Mouse (Mus musculus) MEL (cell line): ENCODE data around the gene Tifa. TPM values are rescaled to one million over a fixed set of nuclear protein-coding genes. Genes with fewer than 3 reads are reported as not detected.

Source experiments
- DNase-seq: peaks from one replicate; pipeline ENCODE4 v3.0.0; 2011; ENCODE audit warnings: low read depth, low spot score
- H3K27ac ChIP-seq: 2 replicates; pipeline ENCODE4 v1.5.1; 2012; ENCODE audit warnings: low read depth, mild to moderate bottlenecking, control low read depth, low read length, moderate library complexity; ENCODE audit not compliant: control insufficient read depth
- H3K27me3 ChIP-seq, 2 experiments: fragments of 150-350 bp in 1 of 2; sonication (generic) in 1 of 2; 2 replicates each; pipeline ENCODE4 v1.6.1; 2012; ENCODE audit warnings: low read length in 2 of 2, mild to moderate bottlenecking in 2 of 2, improper control_type of control experiment in 1 of 2, moderate library complexity in 1 of 2; ENCODE audit not compliant: insufficient read depth in 2 of 2, control insufficient read depth in 1 of 2
- H3K36me3 ChIP-seq, 2 experiments: 2 replicates each; pipeline ENCODE4 v1.6.1; 2012 to 2014; ENCODE audit warnings: low read length in 2 of 2, improper control_type of control experiment in 1 of 2, inconsistent platforms in 1 of 2, mild to moderate bottlenecking in 1 of 2; ENCODE audit not compliant: insufficient read depth in 2 of 2, control insufficient read depth in 1 of 2
- H3K4me1 ChIP-seq, 2 experiments: fragments of 150-350 bp in 1 of 2; sonication (generic) in 1 of 2; 2 replicates each; pipeline ENCODE4 v1.6.1; 2012; ENCODE audit warnings: low read length in 2 of 2, improper control_type of control experiment in 1 of 2, mild to moderate bottlenecking in 1 of 2; ENCODE audit not compliant: insufficient read depth in 2 of 2, control insufficient read depth in 1 of 2
- H3K4me3 ChIP-seq, 2 experiments: fragments of 150-350 bp in 1 of 2; sonication (generic) in 1 of 2; 2 replicates each; pipeline ENCODE4 v1.5.1; 2012; ENCODE audit warnings: low read depth in 2 of 2, low read length in 2 of 2, mild to moderate bottlenecking in 2 of 2, moderate library complexity in 2 of 2, control low read depth in 1 of 2, improper control_type of control experiment in 1 of 2; ENCODE audit not compliant: control insufficient read depth in 1 of 2, insufficient read depth in 1 of 2
- H3K79me2 ChIP-seq: 2 replicates; pipeline ENCODE4 v1.6.1; 2012; ENCODE audit warnings: mild to moderate bottlenecking, low read length, moderate library complexity; ENCODE audit not compliant: control insufficient read depth, poor library complexity, insufficient read depth
- H3K9ac ChIP-seq: 2 replicates; pipeline ENCODE4 v1.6.1; 2012; ENCODE audit warnings: low read depth, mild to moderate bottlenecking, control low read depth, low read length, moderate library complexity; ENCODE audit not compliant: control insufficient read depth, poor library complexity, severe bottlenecking
- H3K9me3 ChIP-seq: fragments of 150-350 bp; sonication (generic); replicated peaks from 2 replicates; pipeline ENCODE4 v1.6.1; 2012; ENCODE audit warnings: mild to moderate bottlenecking, low read length, improper control_type of control experiment, moderate library complexity; ENCODE audit not compliant: insufficient read depth
- BHLHE40 ChIP-seq: IDR thresholded peaks from 2 replicates; pipeline ENCODE4 v1.6.1; 2012; ENCODE audit warnings: low read depth, mild to moderate bottlenecking, inconsistent platforms, low read length, improper control_type of control experiment, borderline replicate concordance
- CHD1 ChIP-seq: IDR thresholded peaks from 2 replicates; pipeline ENCODE4 v1.6.1; 2012; ENCODE audit warnings: low read depth, mild to moderate bottlenecking, inconsistent platforms, low read length, improper control_type of control experiment
- CHD2 ChIP-seq: IDR thresholded peaks from 2 replicates; pipeline ENCODE4 v1.6.1; 2011; ENCODE audit warnings: low read length, improper control_type of control experiment
- EP300 ChIP-seq, 2 experiments: IDR thresholded peaks; 2 replicates each; pipeline ENCODE4 v1.6.1; 2011; ENCODE audit warnings: improper control_type of control experiment in 2 of 2, low read length in 2 of 2, low read depth in 1 of 2, mild to moderate bottlenecking in 1 of 2
- ETS1 ChIP-seq: IDR thresholded peaks from 2 replicates; pipeline ENCODE4 v1.6.1; 2012; ENCODE audit warnings: low read depth, mild to moderate bottlenecking, inconsistent platforms, low read length, improper control_type of control experiment, moderate library complexity
- GATA1 ChIP-seq: IDR thresholded peaks from 2 replicates; pipeline ENCODE4 v1.6.1; 2011; ENCODE audit warnings: low read depth, low read length, improper control_type of control experiment
- JUND ChIP-seq: IDR thresholded peaks from 2 replicates; pipeline ENCODE4 v1.6.1; 2011; ENCODE audit warnings: low read depth, mild to moderate bottlenecking, improper control_type of control experiment, low read length
- KAT2A ChIP-seq: conservative IDR thresholded peaks from 2 replicates; pipeline ENCODE4 v1.6.1; 2012; ENCODE audit warnings: low read depth, low read length, improper control_type of control experiment, inconsistent platforms
- MAFK ChIP-seq: IDR thresholded peaks from 2 replicates; pipeline ENCODE4 v1.6.1; 2011; ENCODE audit warnings: low read depth, mild to moderate bottlenecking, low read length, improper control_type of control experiment, borderline replicate concordance
- MAX ChIP-seq: IDR thresholded peaks from 2 replicates; pipeline ENCODE4 v1.6.1; 2011; ENCODE audit warnings: low read length, improper control_type of control experiment
- MXI1 ChIP-seq: IDR thresholded peaks from 2 replicates; pipeline ENCODE4 v1.6.1; 2011; ENCODE audit warnings: mild to moderate bottlenecking, low read depth, low read length, improper control_type of control experiment
- MYC ChIP-seq: IDR thresholded peaks from 2 replicates; pipeline ENCODE4 v1.6.1; 2011; ENCODE audit warnings: low read depth, mild to moderate bottlenecking, low read length, improper control_type of control experiment, moderate library complexity
- NELFE ChIP-seq: IDR thresholded peaks from 2 replicates; pipeline ENCODE4 v1.6.1; 2011; ENCODE audit warnings: low read depth, low read length, improper control_type of control experiment
- RAD21 ChIP-seq: IDR thresholded peaks from 2 replicates; pipeline ENCODE4 v1.6.1; 2011; ENCODE audit warnings: mild to moderate bottlenecking, low read depth, low read length, improper control_type of control experiment
- RCOR1 ChIP-seq: IDR thresholded peaks from 2 replicates; pipeline ENCODE4 v1.6.1; 2012; ENCODE audit warnings: low read depth, mild to moderate bottlenecking, inconsistent platforms, low read length, improper control_type of control experiment
- SIN3A ChIP-seq: IDR thresholded peaks from 2 replicates; pipeline ENCODE4 v1.6.1; 2012; ENCODE audit warnings: low read length, improper control_type of control experiment, inconsistent platforms
- TAL1 ChIP-seq: IDR thresholded peaks from 2 replicates; pipeline ENCODE4 v1.6.1; 2012; ENCODE audit warnings: mild to moderate bottlenecking, inconsistent platforms, low read length, moderate library complexity, mixed read lengths
- TCF12 ChIP-seq: IDR thresholded peaks from 2 replicates; pipeline ENCODE4 v1.6.1; 2014; ENCODE audit warnings: low read depth, mild to moderate bottlenecking, inconsistent platforms, low read length, improper control_type of control experiment, moderate library complexity
- UBTF ChIP-seq: IDR thresholded peaks from 2 replicates; pipeline ENCODE4 v1.6.1; 2012; ENCODE audit warnings: low read depth, mild to moderate bottlenecking, inconsistent platforms, low read length, improper control_type of control experiment, moderate library complexity, borderline replicate concordance; ENCODE audit not compliant: insufficient read depth
- ZC3H11A ChIP-seq: IDR thresholded peaks from 2 replicates; pipeline ENCODE4 v1.6.1; 2012; ENCODE audit warnings: low read depth, mild to moderate bottlenecking, inconsistent platforms, low read length, improper control_type of control experiment
- ZKSCAN1 ChIP-seq: IDR thresholded peaks from 2 replicates; pipeline ENCODE4 v1.6.1; 2012; ENCODE audit warnings: low read depth, mild to moderate bottlenecking, inconsistent platforms, low read length, improper control_type of control experiment, moderate library complexity
- ZMIZ1 ChIP-seq: IDR thresholded peaks from 2 replicates; pipeline ENCODE4 v1.6.1; 2012; ENCODE audit warnings: low read depth, mild to moderate bottlenecking, inconsistent platforms, low read length, improper control_type of control experiment, moderate library complexity
- polyA plus RNA-seq, 2 experiments: library from polyadenylated mRNA; stranded (reverse) in 1 of 2; unstranded in 1 of 2; fragments of >175 nt in 1 of 2; fragments of >200 nt in 1 of 2; gene quantifications; 2 replicates each; pipeline versions ENCODE4 v1.2.1 to v1.2.4; 2012; ENCODE audit warnings: low replicate concordance in 2 of 2, low read depth in 1 of 2; ENCODE audit not compliant: insufficient read length in 2 of 2, insufficient read depth in 1 of 2, missing spikeins in 1 of 2
- total RNA-seq: library from RNA; depleted of rRNA; stranded (reverse); fragments of 300-350 nt; gene quantifications from 2 replicates; pipeline ENCODE4 v1.2.3, GENCODE M21; 2012

The Tifa gene
- total and polyA plus RNA-seq, 3 experiments, result 1.7 to 3.0 TPM; not detected in 1

DNA sequence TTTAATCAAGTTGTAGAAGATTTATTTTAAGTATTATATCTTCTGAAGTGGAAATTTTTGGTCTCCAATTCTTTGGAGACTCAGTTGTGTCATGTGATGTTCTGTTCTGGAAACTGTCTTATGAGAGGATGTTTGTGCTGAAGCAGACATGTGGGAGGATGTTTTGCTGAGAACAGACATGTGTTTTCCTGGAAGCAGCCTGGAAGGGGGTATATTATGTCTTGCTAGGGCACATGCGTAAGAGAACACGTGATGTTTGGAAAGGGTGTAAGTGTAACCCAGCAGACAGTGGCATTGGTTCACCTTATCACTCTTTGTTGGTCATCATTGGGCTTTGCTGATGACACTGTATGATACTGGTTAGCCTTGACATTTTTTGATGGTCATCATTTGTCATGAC, 85.9 kb downstream of the Tifa start:
- H3K79me2 ChIP-seq, result 0 out of 2 replicates have a peak, but pooled peaks cover 5% of the 10 kb centered on the region
- no peak for TF ChIP-seq TAL1
- no peak for TF ChIP-seq RAD21
- no peak for TF ChIP-seq SIN3A
- no peak for TF ChIP-seq CHD2
- no peak for TF ChIP-seq MAFK
- no peak for TF ChIP-seq MAX
- TF ChIP-seq ZMIZ1, result no peak
- TF ChIP-seq NELFE, result no peak
- no peak for TF ChIP-seq EP300 (IDR thresholded peaks at IDR 0.05; ENCODE audit: low read depth in 1 of 2, low read length in 2 of 2)
- TF ChIP-seq RCOR1, result no peak
- TF ChIP-seq MXI1, result no peak
- TF ChIP-seq ZKSCAN1, result no peak
- TF ChIP-seq, all 39 proteins: peak for 0
- Histone ChIP-seq H3K4me3 (no peak overlapping the region), H3K36me3 (peaks cover 2 to 14% of the 10 kb centered on the region in 2 experiments), H3K27me3 (no peaks in the 10 kb centered on the region), H3K27ac (no peak overlapping the region), H3K9me3 (no peaks in the 10 kb centered on the region), H3K4me1 (no peaks in the 10 kb centered on the region), H3K9ac (no peak overlapping the region)
- DNase-seq, result no peak

DNA sequence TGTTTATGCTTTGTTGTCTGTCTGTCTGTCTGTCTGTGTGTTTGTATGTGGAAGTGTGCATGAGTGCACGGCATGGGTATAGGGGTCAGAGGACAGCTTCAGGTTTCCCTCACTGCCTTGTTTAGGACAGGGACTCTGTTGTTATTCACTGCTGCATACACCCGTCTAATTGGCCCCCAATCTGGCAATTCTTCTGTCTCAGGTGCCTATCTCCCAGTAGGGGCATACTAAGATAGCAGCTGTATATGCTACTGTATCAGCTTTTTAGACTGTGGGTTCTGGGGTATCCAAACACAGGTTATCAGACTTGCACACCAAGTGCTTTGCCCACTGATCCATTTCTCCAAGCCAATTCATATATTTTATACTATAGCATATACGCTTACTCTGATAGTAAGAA, 90.4 kb downstream of the Tifa start:
- H3K27ac ChIP-seq, result no peak overlapping the region
- H3K4me1 ChIP-seq, result 0 out of 4 replicates have a peak, but pooled peaks cover 0 to 2% of the 10 kb centered on the region in 2 experiments
- DNase-seq, result no peak
- H3K27me3 ChIP-seq, result no peaks in the 10 kb centered on the region
- H3K9ac ChIP-seq, result no peak overlapping the region
- peaks cover 23% of the 10 kb centered on the region for H3K79me2 ChIP-seq
- peaks cover 2 to 21% of the 10 kb centered on the region in 2 experiments for H3K36me3 ChIP-seq
- no peaks in the 10 kb centered on the region for H3K9me3 ChIP-seq
- no peak overlapping the region for H3K4me3 ChIP-seq
- no peak for TF ChIP-seq MXI1
- TF ChIP-seq ETS1, result no peak
- TF ChIP-seq JUND, result no peak
- TF ChIP-seq GATA1, result no peak
- no peak for TF ChIP-seq KAT2A
- TF ChIP-seq BHLHE40, result no peak
- no peak for TF ChIP-seq TAL1
- TF ChIP-seq TCF12, result no peak
- no peak for TF ChIP-seq UBTF
- no peak for TF ChIP-seq RAD21
- TF ChIP-seq MYC, result no peak
- TF ChIP-seq MAX, result no peak
- TF ChIP-seq ZC3H11A, result no peak
- TF ChIP-seq CHD1, result no peak
- no peak for TF ChIP-seq SIN3A
